Mouse (Mus musculus): ENCODE results near the gene Prdx3.

Gene Prdx3

DNA sequence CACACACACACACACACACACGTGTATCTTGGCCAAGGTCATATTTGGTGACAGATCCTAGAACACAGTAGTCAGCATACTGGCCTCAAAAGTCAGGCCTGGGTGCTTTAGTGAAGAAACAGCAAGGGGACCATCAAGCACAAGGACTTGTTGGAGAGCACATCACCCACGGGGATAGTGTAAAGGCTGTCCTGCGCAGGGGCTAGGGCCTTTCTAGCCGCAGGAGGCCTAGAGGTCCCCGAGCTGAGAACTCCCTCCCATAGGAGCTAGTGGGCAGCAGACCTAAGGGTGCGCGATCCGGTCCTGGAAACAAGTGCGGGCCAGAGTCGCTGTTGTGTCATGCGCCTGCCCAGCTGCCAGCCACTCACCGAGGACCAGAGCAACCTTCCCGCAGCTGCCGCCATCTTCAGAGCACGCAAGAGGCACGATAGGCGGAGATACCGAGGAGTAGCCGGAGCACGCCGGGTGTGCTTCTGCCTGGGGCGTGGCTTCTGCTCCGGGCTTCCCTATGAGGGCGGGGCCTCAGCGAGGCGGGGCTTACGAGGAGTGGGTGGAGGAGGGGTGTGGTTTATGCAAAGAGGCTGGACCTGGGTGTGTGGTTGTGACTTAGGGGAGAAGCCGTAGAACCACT lies at the start of gene Prdx3:
TSS of gene Prdx3 (minus strand) at position 493 of the 631 bp plus-strand sequence.
- DNase-seq (ENCODE audit: low read depth, low spot score): peak; percentile 97

DNA sequence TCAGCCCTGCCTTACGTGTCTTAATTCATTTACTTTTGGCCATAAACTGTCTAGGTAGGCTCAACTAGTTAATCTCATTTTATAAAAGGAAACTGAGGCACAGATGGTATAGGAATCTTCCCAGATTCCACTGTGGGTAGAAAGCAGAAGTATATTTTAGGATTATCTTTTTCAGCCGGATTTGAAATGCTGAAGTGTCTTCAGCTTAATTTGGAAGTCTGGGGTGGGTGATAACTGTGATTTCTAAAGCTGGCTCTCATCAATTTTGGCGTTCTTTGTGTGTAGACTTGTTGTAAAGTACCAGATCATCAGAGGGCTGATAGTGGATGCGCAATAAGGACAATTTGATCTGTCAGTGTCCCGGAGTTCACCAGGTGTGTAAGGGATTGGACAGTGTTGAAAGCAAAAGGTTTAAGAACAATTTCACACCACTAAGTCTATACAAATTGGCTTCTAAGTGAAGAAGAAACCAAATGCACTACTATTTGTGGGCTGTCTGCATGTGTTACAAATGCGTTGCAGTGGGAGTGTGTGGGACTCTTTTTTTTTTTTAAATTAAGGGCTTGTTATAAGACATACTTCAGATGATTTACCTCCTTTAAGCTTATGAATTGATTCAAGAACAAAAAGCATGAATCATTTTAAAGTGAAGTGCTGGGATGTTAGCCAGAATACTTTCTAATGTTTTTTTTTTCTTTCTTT lies 42.7 kb upstream of the Prdx3 start:
- DNase-seq (ENCODE audit: low read depth, low spot score): no peak

DNA sequence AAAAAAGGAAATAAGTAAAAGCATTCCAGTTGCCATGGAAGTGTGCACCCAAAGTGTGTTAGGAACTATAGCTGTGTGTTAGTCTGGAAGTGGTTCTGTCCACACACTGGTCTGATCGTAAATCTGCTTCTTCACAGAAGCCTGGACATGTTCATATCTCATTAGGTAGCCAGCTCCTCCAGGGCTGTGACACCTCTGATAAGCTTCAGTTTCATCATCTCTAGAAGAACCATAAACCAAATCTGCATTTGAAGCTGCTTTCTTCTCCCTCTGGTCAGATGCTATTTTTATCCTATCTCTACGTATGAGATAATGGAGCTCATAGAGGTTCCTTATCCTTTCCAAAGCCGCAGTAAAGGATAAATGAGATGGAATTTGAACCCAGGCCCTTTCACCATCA lies 41.5 kb upstream of the Prdx3 start:
- no peak for DNase-seq (ENCODE audit: low read depth, low spot score)

DNA sequence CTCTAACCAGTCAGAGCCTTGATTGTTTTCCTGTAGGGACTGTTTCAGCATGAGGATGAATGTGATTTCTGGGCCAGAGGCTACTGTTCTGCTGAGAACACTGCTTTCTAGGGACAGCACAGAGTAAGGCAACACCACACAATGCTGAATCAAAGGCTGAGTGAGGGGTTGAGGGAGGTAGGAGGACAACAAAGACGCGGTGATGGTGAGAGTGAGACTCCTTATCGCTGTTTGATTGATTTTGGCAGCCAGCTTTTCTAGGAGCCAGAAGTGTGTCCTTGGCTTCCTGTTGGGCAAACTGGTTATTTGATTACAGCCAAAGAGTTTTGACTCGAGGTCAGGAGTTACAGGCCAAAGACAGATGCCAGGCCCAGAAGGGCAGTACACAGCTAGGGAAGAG lies 40.9 kb upstream of the Prdx3 start:
- DNase-seq (ENCODE audit: low read depth, low spot score): no peak

DNA sequence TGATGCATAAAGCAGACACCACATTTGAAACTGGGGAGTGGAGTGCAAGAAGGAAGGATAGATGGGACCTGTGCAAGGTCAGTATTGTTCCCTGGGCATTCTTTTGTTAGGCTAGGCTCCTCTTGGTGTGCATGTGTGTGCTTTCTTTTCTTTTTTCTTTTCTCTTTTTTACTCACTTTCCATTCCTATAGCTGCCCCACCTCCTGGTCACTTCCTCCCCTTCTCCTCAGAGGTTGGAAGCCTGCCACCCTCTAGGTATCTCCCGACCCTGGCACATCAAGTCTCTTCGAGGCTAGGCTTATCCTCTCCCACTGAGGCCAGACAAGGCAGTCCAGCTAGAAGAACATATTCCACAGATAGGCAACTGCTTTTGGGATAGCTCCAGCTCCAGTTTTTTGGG lies 37.3 kb upstream of the Prdx3 start:
- no peak for DNase-seq (ENCODE audit: low read depth, low spot score)

DNA sequence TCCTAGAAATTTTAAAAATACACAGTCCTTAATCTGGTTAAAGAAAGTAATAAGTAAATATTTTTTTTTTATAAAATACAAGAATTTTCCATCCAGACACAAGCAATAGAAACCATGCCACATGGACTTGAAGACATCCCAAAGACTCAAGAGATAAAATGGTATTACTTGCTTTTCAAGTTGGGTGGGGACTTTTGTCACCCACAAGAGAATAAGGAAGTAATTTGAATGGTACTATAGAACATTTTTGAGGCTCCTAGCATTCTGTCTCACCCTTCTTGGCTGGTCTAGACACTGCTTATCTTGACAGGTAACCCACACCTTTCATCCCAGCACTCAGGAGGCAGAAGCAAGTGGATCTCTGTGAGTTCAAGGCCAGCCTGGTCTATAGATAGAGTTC lies 35.9 kb upstream of the Prdx3 start:
- no peak for DNase-seq (ENCODE audit: low read depth, low spot score)

DNA sequence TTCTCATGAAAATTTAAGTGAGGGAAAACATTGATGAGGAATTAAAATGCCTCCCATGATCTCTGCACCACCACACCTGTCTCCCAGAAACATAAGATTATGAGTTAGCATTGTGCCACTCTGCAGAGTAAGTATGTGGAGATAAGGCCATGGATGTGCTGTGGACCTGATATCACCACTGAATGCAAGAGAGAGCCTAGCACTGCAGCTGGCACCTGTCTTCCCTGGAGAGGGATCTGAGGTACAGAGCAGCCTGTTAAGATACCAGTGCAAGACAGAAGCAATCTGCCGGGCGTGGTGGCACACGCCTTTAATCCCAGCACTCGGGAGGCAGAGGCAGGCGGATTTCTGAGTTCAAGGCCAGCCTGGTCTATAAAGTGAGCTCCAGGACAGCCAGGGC lies 31.1 kb upstream of the Prdx3 start:
- no peak for DNase-seq (ENCODE audit: low read depth, low spot score)

DNA sequence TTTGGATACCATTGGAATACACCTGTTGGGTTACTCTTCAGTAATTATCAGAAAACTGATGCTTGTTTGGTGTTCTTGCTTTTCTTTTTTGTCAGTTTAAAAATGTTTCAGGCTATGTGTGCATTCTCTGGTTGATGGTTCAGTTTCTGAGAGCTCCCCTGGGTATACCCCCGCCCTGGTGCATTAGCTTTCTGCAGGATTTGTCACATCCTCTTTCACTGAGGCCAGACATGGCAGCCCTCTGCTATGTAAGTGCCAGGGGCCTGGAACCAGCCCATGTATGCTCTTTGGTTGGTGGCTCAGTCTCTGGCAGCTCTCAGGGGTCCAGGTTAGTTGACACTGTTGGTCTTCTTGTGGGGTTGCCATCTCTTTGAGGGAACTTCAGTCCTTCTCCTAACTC lies 29.6 kb upstream of the Prdx3 start:
- DNase-seq (ENCODE audit: low read depth, low spot score): no peak

DNA sequence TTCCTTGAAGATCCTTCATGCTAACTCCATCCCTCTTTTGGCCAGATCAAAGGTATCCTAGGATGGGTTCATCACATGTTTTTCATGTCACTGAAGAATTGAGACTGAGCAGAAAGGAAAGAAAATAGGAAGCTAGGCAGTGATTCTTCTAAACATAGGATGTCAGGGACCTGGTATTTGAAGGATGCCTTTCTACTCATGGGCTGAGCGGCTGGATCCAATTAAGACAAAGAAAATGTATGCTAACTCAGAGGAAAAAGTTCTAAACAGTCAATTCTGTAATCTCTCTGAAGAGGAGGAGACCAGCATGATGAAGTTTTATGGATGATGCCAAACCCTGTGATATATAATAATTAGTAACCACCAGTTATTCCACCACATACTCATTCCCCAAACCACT lies 28.8 kb upstream of the Prdx3 start:
- DNase-seq (ENCODE audit: low read depth, low spot score): no peak

DNA sequence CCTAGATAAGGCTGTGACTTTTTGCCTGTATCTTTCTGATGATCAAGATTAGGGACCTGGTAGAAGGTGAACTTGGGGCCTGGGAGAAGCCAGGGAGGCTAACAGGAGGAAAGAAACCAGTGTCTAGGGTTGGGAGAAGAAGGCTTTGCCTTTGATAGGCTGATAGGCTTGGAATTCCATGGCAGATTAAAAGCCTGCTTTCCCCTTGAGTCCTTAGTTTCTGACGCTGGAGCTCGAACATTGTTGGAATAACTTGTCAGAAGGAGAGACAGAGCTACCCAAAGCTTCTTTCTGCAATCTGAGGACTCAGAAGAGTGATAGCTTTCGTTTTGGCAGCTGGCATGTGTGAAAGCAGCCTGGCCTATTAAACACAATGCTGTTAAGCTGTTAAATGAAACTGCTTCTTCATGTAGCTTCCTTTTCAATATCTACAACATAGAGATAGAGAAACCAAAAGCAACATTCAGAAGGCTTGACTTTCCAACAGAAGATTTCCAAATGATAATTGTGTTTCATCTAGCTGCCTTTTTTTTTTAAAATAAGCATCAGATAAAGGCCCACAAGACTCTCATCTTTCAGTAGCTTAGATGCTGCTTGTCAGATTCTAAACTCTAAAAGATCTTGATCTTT lies 21.0 kb upstream of the Prdx3 start:
- peak; percentile 25 for DNase-seq (ENCODE audit: low read depth, low spot score)

DNA sequence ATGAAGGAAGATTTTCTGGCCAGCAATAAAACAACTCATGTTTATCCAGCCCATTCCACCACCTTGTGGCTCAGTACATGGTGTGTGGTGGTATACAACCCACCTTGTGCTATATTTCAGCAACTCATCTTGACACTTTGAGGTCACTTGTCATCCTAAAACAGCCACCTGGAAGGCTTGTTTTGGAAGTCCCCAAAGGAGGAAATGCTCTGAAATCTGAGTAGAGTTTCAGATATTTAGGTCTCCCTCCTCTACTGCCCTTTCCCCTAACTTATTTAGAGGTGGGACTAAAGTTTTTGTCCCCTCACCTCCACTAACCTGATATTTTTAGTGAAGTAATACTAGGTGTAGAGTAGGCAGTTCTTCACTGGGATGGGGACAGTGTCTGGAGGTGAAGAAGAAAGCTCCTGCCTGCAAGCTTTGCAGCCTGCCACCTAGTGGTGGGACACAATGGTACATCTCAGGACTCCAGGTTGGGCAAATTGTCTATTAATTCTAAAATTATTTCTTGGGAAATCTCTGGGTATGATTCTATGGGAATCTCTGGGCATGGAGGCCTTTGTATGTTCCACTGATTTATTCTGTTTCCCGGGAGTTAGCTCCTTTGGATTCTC lies 17.7 kb upstream of the Prdx3 start:
- DNase-seq (ENCODE audit: low read depth, low spot score): peak; percentile 88

DNA sequence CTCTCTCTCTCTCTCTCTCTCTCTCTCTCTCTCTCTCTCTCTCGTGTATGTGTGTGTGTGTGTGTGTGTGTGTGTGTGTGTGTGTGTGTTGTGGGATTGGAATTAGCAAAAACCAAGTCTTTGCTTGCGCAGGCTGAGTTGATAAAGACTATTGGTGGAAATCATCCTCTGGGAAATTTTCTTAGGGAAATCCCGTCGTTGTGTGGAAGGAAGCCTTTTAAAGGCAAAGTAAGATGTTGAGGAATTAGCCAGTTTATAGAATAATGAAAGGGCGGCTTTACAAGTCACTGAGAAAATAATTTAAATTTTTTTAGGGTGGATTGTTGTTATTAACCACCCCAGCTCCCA lies 16.7 kb upstream of the Prdx3 start:
- DNase-seq (ENCODE audit: low read depth, low spot score): no peak

DNA sequence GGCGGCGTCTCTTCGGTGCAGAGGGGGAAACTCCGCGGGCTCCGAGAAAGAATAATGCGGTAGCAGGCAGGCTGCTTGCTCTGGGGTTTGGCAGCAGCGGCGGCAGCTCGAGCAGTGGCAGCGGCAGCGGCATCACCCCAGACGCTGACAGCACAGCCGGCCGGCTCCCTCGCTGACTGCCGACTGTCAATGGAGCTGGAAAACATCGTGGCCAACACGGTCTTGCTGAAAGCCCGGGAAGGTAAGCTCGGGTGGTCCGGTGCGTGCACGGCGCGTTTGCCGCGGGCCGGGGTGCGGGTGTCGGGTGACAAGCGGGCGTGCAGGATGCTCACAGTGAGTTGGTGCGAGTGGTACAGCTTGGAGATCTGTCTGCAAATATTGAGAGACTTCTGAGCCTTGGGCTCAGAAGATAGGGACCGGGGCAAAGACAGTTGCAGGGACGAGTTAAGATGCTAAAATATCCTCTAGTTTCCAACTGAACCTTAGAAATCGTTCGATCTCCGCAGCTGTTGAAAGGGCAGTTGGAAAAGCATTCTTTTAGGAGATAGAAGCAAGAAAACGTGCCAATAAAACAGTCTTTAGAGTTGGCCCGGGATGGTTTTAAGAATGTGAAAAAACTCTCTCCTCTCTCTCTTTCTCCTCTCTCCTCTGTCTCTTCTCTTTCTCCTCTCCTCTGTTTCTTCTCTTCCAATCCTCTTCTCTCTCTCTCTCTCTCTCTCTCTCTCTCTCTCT lies 16.2 kb upstream of the Prdx3 start:
- no peak for DNase-seq (ENCODE audit: low read depth, low spot score)

DNA sequence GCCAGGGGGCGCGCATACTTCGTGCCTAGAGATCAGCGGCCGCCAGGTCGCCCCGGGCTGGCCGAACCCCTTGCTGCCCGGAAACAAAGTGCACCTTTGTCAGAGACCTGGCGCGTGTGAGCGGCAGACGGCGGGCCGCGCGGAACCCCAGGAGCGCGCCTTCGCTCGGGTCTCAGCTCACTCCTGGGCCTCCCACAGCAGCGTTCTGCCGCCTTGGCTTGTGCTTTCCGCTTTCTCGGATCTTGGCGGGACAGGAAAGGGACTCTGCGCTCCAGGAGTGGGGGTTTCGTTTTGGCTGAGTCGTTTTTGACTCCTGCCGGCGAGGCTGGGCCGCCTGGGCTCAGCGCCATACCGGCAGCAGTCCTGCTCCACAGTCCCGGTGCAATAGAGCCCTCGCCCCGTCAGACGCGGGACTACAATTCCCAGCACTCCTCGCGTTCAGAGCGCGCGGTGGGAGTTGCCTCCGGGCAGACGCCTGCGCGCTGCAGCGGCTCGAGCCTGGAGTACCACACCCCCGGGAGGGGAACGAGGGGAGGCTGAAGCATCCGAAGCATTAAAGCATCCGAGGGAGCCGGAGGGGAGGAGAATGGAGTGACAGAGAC lies 15.5 kb upstream of the Prdx3 start, which contains the start of gene Grk5:
TSS of gene Grk5 (plus strand) at position 36 of the 602 bp plus-strand sequence.
- DNase-seq (ENCODE audit: low read depth, low spot score): peak; percentile 96

DNA sequence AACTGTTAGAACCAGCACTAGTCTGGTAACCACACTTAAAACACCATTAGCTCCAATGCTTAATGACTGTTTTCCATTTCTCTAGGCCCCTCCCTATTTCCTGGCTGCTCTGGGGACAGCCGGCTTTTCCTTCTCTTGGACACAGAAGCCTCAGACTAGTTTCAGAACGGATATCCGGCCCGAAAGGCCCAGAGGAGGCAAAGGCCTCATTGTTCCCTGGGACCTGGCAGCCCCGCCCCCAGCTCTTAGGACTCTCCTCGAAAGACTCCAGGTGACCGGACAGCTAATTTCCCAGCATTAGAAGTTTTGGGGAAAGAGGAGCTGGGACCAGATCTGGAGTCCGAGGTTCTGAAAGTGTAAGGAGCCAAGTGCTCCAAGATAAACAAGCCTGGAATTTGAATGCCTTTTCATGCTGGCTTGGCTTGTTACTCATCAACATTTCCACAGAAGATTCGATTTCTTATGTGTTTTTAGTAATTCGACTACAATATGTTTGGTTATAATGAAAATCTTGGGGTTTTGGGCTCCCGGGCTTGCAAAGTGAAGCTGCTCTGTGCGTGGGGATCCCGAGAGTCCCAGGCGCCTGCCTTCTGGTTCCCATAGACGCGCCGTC lies 14.9 kb upstream of the Prdx3 start:
- DNase-seq (ENCODE audit: low read depth, low spot score): peak; percentile 23

DNA sequence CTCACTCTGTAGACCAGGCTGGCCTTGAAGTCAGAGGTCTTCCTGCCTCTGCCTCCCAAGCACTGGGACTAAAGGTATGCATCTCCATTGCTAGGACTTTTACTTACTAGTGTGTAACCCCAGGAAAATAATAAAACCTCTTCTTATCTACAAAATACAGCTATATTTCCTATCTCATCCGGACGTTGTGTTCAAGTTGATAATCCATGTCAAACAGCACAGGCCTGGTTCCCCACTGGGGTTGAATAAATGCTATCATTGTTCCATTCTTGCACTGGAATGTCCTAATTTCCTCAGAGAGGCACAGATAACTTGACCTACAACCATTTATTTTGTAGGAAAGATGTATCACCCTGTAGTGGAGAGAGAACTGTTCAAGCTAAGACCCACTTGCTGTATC lies 13.3 kb upstream of the Prdx3 start:
- no peak for DNase-seq (ENCODE audit: low read depth, low spot score)

DNA sequence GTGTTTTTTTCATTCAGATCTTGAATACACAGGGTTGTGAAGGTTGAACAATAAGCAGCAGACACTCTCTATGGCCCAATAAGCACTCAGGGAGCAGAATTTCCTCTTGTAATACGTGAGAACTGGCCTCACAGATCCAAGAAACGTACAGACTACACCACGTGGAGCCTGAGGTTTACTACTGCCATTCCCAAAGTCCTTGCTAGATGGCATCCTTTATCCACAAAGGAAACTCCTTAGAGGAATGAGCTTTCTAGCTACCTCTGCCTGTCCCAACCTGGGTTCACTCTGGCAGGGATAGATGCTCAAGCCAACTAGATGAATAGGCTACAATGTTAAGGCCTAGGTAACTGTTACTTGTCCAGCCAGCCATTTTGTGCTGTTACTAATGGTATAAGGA lies 8.8 kb upstream of the Prdx3 start:
- no peak for DNase-seq (ENCODE audit: low read depth, low spot score)

DNA sequence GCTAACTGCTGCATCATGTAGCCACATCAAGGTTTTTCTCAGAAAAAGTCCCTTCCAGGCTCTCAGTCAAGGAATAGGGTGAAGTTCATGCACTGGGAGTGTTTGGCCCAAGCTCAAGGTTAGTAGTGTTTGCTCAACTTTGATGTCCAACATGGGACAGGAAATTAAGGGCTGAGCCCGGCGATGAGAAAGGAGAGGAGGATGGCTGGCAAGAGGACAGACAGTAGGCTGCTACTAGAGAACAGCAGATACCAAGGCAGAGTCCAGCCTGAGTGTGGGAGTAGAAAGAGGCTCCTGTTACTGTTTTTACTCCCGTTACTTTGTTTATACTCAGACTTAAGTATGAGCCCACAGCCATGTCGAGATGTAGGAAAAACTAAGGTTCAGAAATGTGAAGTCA lies 855 bp downstream of the Prdx3 start:
- no peak for DNase-seq (ENCODE audit: low read depth, low spot score)

DNA sequence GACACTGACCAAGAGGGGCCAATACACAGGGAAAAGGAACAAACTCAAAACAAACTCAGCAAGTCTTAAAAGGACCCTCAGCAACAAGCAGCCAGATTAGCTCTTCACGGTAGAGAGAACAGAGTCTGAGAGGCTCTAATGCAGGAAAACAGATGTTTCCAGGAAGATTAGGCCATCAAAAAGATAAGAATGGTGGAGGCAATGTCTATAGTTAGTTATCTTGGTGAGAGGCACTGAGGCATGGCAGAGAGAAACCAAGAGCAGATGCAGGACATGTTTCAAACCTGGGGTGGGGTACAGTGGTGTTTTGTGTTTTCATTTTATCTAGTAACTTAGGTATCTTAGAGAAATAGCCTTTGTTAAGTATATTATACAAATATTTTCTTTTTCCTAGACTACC lies 2.1 kb downstream of the Prdx3 start:
- no peak for DNase-seq (ENCODE audit: low read depth, low spot score)

DNA sequence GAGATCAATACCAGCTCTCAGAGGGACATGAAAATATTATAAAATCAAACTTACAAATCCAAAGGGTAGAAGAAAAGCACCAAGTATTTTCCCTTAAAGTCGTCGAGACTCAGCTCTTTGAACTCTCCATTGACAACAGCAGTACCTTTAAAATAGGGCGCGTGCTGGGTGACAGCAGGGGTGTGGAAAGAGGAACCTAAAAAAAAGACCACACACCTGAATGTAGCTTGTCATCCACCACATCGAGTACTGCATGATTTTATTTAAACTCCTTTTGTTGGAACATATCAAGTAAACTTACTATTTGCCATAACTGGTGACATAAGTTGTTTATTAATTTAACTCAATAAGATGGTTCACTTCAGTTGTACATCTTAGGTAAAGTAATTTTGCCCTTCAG lies 3.0 kb downstream of the Prdx3 start:
- DNase-seq (ENCODE audit: low read depth, low spot score): no peak

DNA sequence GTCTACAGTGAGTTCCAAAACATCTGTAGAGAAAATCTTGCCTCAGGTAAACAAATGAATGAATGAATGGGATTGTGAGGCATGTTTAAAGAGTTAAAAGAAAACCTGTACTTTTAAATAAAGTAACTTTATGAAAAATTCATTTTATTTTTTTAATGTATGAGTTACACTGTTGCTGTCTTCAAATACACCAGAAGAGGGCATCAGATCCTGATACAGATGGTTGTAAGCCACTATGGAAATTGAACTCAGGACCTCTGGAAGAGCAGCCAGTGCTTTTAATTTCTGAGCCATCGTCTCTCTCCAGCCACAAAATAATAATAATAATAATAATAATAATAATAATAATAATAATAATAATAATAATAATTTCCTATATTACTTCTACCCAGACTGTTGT lies 3.9 kb downstream of the Prdx3 start:
- peak; percentile 35 for DNase-seq (ENCODE audit: low read depth, low spot score)

Measured in CD4-positive, CD25-positive, alpha-beta regulatory T cell, adult 2 months (primary cell).